Mouse (Mus musculus) left cerebral cortex, postnatal 14 days (tissue): ENCODE measurements around the gene Dcp1b. TPM values are rescaled to one million over a fixed set of nuclear protein-coding genes. Genes with fewer than 3 reads are reported as not detected.

Source experiments
- DNase-seq, 2 experiments: peaks; one replicate each; pipeline ENCODE4 v3.0.0; 2021 to 2022; ENCODE audit warnings: low spot score in 2 of 2, mixed read lengths in 1 of 2
- intact Hi-C: fragments of 180-260 bp; cut with DNase I; formaldehyde crosslinking; loops from one replicate; pipeline ENCODE4 v1.15.1; 2025
- long read RNA-seq, 2 experiments: library from polyadenylated mRNA; stranded (forward); transcript quantifications; one replicate each; pipeline ENCODE4 v2.0.0; 2021
- total RNA-seq, 2 experiments: library from RNA; stranded (reverse); gene quantifications; 2 replicates each; pipeline ENCODE4 v1.2.3; 2021

Dcp1b gene
- total RNA-seq: 10 to 100 TPM; 11.7 to 14.5 TPM
- long read RNA-seq, experiment 1, transcript Dcp1b-202 (9 exons, 3,313 nt): major isoform, 5 of 8 reads
- long read RNA-seq, experiment 1, partial matches to known transcripts: 1 of 8 reads
- long read RNA-seq, experiment 1, other reads (novel, unspliced or antisense): 2 of 8 reads
- long read RNA-seq, experiment 2, partial matches to known transcripts: 1 of 7 reads
- long read RNA-seq, experiment 2, other reads (novel, unspliced or antisense): 2 of 7 reads

DNA sequence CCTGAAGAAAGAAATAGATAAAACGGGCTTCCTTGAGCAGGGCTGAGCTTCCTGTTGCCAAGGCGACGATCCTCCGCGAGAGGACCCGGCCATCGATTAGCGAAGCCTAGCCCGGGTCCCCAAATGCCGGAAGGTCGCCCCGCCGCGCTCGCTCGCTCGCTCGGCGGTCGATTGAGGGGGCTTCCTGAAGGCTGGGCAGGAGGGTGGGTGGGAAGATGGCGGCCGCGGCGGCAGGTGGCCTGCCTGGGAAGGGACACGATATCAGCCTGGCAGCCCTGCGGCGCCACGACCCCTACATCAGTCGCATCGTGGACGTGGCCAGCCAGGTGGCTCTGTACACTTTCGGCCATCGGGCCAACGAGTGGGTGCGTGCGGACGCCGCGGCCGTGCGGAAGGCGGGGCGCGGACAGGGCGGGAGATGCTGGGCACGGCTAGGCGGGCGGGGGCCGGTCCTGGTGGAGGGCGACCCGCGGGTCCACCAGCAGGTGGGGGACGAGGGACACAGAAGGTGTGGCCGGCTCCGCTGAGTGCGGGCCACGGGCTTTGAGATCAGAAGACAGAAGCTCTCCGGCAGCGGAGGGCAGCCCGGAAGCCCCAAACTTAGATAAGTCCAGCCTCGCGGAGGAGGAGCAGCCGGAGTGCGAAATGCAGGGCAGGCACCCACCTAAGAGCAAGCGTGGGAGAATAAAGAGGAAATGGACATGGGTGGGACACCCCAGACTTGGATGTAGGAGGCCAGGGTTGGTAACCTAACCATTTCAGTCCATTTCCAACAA is at the start of gene Dcp1b:
Gene Dcp1b, plus strand, starts transcription at position 176 of the 776 bp plus-strand sequence.
- intact Hi-C loops: loop anchor here (5.0 kb wide), 1 partner anchor 68 kb away; no protein-coding TSS in a partner anchor
- DNase-seq: peak; percentile 89 to 92

GRCm38 (mm10) chr6:119126991-119127390 is 48.1 kb upstream of the Dcp1b start:
- no peak for DNase-seq
- intact Hi-C loops: loop anchor here (10.0 kb wide), 2 partner anchors 218 to 308 kb away; no protein-coding TSS in a partner anchor

- DNase-seq: no peak
- intact Hi-C loops: loop anchor here (10.0 kb wide), 2 partner anchors 217 to 307 kb away; no protein-coding TSS in a partner anchor
Observed at GRCm38 (mm10) chr6:119128076-119128475, 47.0 kb upstream of the Dcp1b start.

GRCm38 (mm10) chr6:119128521-119128920 is 46.5 kb upstream of the Dcp1b start:
- intact Hi-C loops: loop anchor here (10.0 kb wide), 2 partner anchors 216 to 306 kb away; no protein-coding TSS in a partner anchor
- no peak for DNase-seq

- intact Hi-C loops: loop anchor here (10.0 kb wide), 2 partner anchors 215 to 305 kb away; no protein-coding TSS in a partner anchor
- peak in 1 of 2 experiments; percentile 43 for DNase-seq
Observed at GRCm38 (mm10) chr6:119129664-119130063, 45.4 kb upstream of the Dcp1b start.

GRCm38 (mm10) chr6:119132111-119132735 is 42.8 kb upstream of the Dcp1b start:
- peak in 1 of 2 experiments; percentile 25 for DNase-seq
- intact Hi-C loops: no loop called here

GRCm38 (mm10) chr6:119132863-119133262 is 42.2 kb upstream of the Dcp1b start:
- peak in 1 of 2 experiments; percentile 43 for DNase-seq
- intact Hi-C loops: no loop called here

DNA sequence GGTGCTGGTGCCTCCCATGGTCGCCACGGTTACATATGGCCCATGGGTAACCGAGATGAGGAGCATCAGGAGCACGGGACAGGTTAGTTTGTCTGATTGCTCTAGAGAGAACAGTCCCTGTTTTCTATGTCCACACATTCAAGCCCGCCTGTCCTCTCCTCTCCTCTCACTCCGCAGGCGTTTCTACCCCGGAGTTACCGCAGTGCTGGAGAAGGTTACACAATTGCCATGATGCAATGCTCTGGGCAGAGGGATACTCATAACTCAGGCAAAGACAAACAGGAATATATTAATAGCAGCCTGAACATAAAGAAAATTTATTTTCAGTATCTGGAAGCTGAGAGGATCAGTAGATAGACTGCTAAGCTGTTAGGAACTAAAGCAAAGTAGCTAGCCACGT is 37.3 kb upstream of the Dcp1b start:
- intact Hi-C loops: no loop called here
- no peak for DNase-seq

- intact Hi-C loops: no loop called here
- no peak for DNase-seq
Observed at GRCm38 (mm10) chr6:119139561-119139960, 35.5 kb upstream of the Dcp1b start.

GRCm38 (mm10) chr6:119145109-119145508 is 29.9 kb upstream of the Dcp1b start:
- DNase-seq: no peak
- intact Hi-C loops: no loop called here

GRCm38 (mm10) chr6:119165677-119166076 is 9.4 kb upstream of the Dcp1b start:
- intact Hi-C loops: no loop called here
- no peak for DNase-seq

GRCm38 (mm10) chr6:119174307-119175074 is 562 bp upstream of the Dcp1b start:
- no peak for DNase-seq
- intact Hi-C loops: loop anchor here (5.0 kb wide), 1 partner anchor 67 kb away; no protein-coding TSS in a partner anchor

GRCm38 (mm10) chr6:119176103-119176502 is 1.1 kb downstream of the Dcp1b start:
- DNase-seq: no peak
- intact Hi-C loops: loop anchor here (5.0 kb wide), 1 partner anchor 69 kb away; no protein-coding TSS in a partner anchor

DNA sequence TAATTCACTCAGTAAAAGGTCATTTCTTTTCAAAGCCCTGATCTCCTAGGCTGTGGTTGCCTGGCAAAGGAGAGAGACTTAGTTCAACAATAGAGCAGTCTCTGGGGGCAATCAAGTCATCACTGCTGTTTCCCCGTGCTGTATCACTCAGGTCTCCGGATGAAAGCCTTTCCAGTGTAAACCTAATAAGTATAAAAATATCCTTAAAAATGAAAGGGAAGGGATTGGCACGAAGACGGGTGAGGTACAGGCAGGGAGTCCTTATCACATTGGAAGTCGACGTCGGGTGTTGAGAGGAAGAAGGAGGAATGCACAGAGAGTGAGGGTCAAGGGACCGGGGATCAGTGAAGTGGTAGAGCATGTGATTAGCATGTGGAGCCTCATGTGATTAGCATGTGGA is 2.0 kb downstream of the Dcp1b start:
- intact Hi-C loops: loop anchor here (5.0 kb wide), 1 partner anchor 70 kb away; no protein-coding TSS in a partner anchor
- no peak for DNase-seq

DNA sequence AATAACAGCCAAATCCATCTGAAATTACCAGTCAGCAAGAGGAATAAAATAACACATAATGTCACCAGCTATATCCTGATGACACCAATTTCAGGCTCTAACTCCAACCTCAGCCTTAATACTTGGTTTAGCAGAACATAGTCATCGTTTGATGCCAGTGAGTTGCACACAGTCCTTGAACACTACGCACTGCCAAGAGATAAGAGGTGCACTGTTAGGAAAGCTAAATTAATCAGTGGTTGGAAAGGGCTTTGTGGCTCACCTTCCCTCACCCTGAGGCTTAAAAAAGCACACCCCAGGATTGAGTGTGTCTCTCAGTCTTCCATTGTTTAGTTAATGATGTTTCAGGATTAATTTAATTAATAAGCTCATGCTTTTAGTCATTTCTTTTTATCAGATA is 5.1 kb downstream of the Dcp1b start:
- no peak for DNase-seq
- intact Hi-C loops: loop anchor here (10.0 kb wide), 1 partner anchor 535 kb away; no protein-coding TSS in a partner anchor

DNA sequence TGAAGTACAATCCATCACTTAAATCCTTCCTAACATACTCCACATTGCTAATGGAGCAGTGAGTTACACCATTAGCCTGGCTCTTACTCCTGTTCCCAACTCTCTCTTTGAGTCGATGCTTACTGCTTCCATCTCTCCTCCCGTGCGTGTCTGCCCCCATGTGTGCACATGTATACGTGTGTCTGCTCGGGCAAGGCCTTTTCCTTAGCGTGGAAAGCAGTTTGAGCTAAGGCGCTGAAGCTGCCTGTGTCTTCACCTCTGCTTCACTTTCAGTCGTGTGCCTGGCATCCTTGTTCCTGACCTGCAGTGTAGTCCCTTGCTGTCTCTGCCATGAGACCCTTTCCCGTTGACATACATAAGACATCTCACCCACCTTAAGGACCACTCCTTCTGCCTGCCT is 7.2 kb downstream of the Dcp1b start:
- intact Hi-C loops: loop anchor here (10.0 kb wide), 1 partner anchor 537 kb away; no protein-coding TSS in a partner anchor
- no peak for DNase-seq

- intact Hi-C loops: loop anchor here (10.0 kb wide), 1 partner anchor 539 kb away; no protein-coding TSS in a partner anchor
Observed at GRCm38 (mm10) chr6:119183781-119184180, 8.7 kb downstream of the Dcp1b start.

GRCm38 (mm10) chr6:119186658-119187057 is 11.6 kb downstream of the Dcp1b start:
- intact Hi-C loops: loop anchor here (10.0 kb wide), 1 partner anchor 542 kb away; no protein-coding TSS in a partner anchor
- DNase-seq: peak in 1 of 2 experiments; percentile 17

More at GRCm38 (mm10) chr6:119183781-119184180, 8.7 kb downstream of the Dcp1b start:
- DNase-seq: no peak

DNA sequence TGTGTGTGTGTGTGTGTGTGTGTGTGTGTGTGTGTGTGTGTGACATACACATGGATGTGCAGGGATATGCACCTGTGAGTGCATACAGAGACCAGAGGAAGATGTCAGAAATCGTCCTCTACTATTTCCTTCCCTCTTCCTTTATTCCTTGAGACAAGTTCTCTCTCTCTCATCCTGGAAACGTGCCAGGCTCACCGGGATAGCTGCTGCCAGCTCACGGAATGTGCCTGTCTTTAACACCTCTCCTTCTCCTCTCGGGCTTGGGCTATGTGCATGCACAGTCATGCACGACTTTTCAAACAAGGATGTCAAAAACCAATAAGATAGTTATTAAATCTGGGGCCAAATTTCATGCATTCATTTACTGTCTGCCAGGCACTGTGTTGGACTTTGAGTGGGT is 12.6 kb downstream of the Dcp1b start:
- intact Hi-C loops: loop anchor here (10.0 kb wide), 1 partner anchor 543 kb away; no protein-coding TSS in a partner anchor
- no peak for DNase-seq
